Mouse (Mus musculus): Measurements from ENCODE around the gene Anks6.

- TF ChIP-seq GATA1 (IDR thresholded peaks at IDR 0.05; ENCODE audit: borderline replicate concordance, low read length) (no peak), FLI1 (IDR thresholded peaks at IDR 0.05; ENCODE audit: low read length) (no peak)
Measured at GRCm38 (mm10) chr4:46989842-46990241, 67.4 kb downstream of the Anks6 start.
